In the genomic region with DNA sequence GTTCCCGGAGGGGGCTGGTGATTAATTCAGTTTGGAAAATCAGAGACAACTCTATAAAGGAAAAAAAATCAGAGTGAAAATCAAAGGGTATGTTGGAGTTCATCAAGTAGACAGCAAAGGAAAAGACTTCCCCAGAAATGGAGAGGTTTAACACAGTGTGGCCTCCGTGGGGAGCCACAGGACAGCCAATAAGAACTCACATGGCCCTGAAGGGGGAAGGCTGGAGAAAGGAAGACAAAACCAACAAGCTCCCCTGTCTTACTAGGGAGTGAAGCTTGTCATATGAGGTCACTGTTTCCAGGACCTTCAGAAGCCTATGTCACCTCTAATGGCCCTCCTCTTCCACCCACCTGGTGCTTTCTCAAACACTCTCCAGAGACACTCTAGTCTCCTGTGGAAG, we compare ENCODE assay signal across 9 mouse cellular contexts.
DNase-seq lines count a peak whose midpoint lies in the region; ATAC-seq and TF ChIP-seq lines count a peak whose summit lies in the region.
"Had no signal": no experiment of that assay in that cellular context is flagged by ENCODE, and none has a peak within 500 bp of the region (broad histone marks: within the 10 kb centered on the region; RNA-seq: fewer than 3 reads in every experiment).

No protein-coding gene starts in this region.

- H3K4me2 ChIP-seq in forebrain, embryonic 14.5 days (ENCODE audit: low read length), result no peak overlapping the region
- H3K4me2 ChIP-seq in forebrain, embryonic 13.5 days, result no peak overlapping the region
- H3K4me2 ChIP-seq in liver, embryonic 12.5 days, result no peak overlapping the region
- H3K4me2 ChIP-seq: liver, embryonic 13.5 days had no signal

- no peak overlapping the region for H3K27ac ChIP-seq in forebrain, embryonic 14.5 days (ENCODE audit: low read depth, low read length)
- H3K27ac ChIP-seq in forebrain, embryonic 13.5 days, result no peak overlapping the region
- no peak overlapping the region for H3K27ac ChIP-seq in liver, embryonic 12.5 days
- H3K27ac ChIP-seq: liver, embryonic 13.5 days had no signal

- ATAC-seq in forebrain, embryonic 14.5 days, result no peak
- ATAC-seq in forebrain, embryonic 13.5 days, result no peak
- ATAC-seq in liver, embryonic 12.5 days, result no peak

- no peak for TF ChIP-seq POLR2A in lung, adult 2 months (IDR thresholded peaks at IDR 0.05; ENCODE audit: borderline replicate concordance, extremely low read depth, low read depth, low read length)

- H3K27me3 ChIP-seq in forebrain, embryonic 14.5 days (replicated peaks; ENCODE audit: control insufficient read depth, insufficient read depth, low read length), result no peaks in the 10 kb centered on the region
- no peaks in the 10 kb centered on the region for H3K27me3 ChIP-seq in forebrain, embryonic 13.5 days
- H3K27me3 ChIP-seq in liver, embryonic 12.5 days (replicated peaks), result no peaks in the 10 kb centered on the region
- H3K27me3 ChIP-seq: liver, embryonic 13.5 days had no signal

- DNase-seq in forebrain, embryonic 14.5 days (ENCODE audit: low spot score), result peak; percentile 29
- no peak for DNase-seq in lung, adult 2 months
- no peak for DNase-seq in lung, postnatal 25 days (ENCODE audit: low spot score)
- peak; percentile 30 for DNase-seq in frontal cortex, postnatal 10 days (ENCODE audit: low spot score in 2 of 2)
- peak; percentile 45 for DNase-seq in retina, embryonic 14.5 days (ENCODE audit: low spot score)
- DNase-seq in urinary bladder, postnatal 14 days (ENCODE audit: low spot score), result no peak
- DNase-seq: liver, embryonic 13.5 days had no signal

- 78% methylated on average over 2 of the region's 2 CpGs for WGBS in forebrain, embryonic 14.5 days
- WGBS in forebrain, embryonic 13.5 days, result 76% methylated on average over 2 of the region's 2 CpGs
- WGBS in lung, adult 2 months, result 71% methylated on average over 2 of the region's 2 CpGs
- 52% methylated on average over 2 of the region's 2 CpGs for WGBS in liver, embryonic 12.5 days (ENCODE audit: insufficient replicate concordance)

- no peaks in the 10 kb centered on the region for H3K9me3 ChIP-seq in forebrain, embryonic 14.5 days (replicated peaks; ENCODE audit: control insufficient read depth, low read length)
- no peaks in the 10 kb centered on the region for H3K9me3 ChIP-seq in forebrain, embryonic 13.5 days (replicated peaks)
- no peaks in the 10 kb centered on the region for H3K9me3 ChIP-seq in liver, embryonic 12.5 days (replicated peaks)
- H3K9me3 ChIP-seq: liver, embryonic 13.5 days had no signal

- no peak overlapping the region for H3K4me3 ChIP-seq in forebrain, embryonic 14.5 days (ENCODE audit: low read depth, low read length)
- H3K4me3 ChIP-seq in forebrain, embryonic 13.5 days, result no peak overlapping the region
- no peak overlapping the region for H3K4me3 ChIP-seq in lung, adult 2 months (replicated peaks; ENCODE audit: extremely low read depth, low read depth, low read length)
- no peak overlapping the region for H3K4me3 ChIP-seq in liver, embryonic 12.5 days
- H3K4me3 ChIP-seq: liver, embryonic 13.5 days had no signal

- no peaks in the 10 kb centered on the region for H3K36me3 ChIP-seq in forebrain, embryonic 14.5 days (ENCODE audit: control insufficient read depth, insufficient read depth, low read length)
- no peaks in the 10 kb centered on the region for H3K36me3 ChIP-seq in forebrain, embryonic 13.5 days (ENCODE audit: poor library complexity, severe bottlenecking)
- no peaks in the 10 kb centered on the region for H3K36me3 ChIP-seq in liver, embryonic 12.5 days
- H3K36me3 ChIP-seq: liver, embryonic 13.5 days had no signal

- no peak overlapping the region for H3K9ac ChIP-seq in forebrain, embryonic 14.5 days (ENCODE audit: low read length)
- no peak overlapping the region for H3K9ac ChIP-seq in forebrain, embryonic 13.5 days
- H3K9ac ChIP-seq in liver, embryonic 12.5 days, result no peak overlapping the region
- H3K9ac ChIP-seq: liver, embryonic 13.5 days had no signal

- peaks cover 12% of the 10 kb centered on the region; the same call in 1 of the 2 replicates for H3K4me1 ChIP-seq in forebrain, embryonic 14.5 days (ENCODE audit: control insufficient read depth, insufficient read depth, low read length)
- peaks cover 22% of the 10 kb centered on the region for H3K4me1 ChIP-seq in forebrain, embryonic 13.5 days
- no peaks in the 10 kb centered on the region for H3K4me1 ChIP-seq in lung, adult 2 months (ENCODE audit: control insufficient read depth, insufficient read depth, low read length)
- H3K4me1 ChIP-seq in liver, embryonic 12.5 days, result no peaks in the 10 kb centered on the region
- H3K4me1 ChIP-seq: liver, embryonic 13.5 days had no signal

- TF ChIP-seq CTCF in lung, adult 2 months (IDR thresholded peaks at IDR 0.05; ENCODE audit: insufficient read depth, low read length), result peak; percentile 15; the same call in 1 of the 2 replicates

Comparison
In these comparisons a context has a peak if more than half of its experiments do, and no peak if none do; other contexts are left out.
1. DNase-seq: peak in forebrain, embryonic 14.5 days (single experiment), frontal cortex, postnatal 10 days (2 of 2) and retina, embryonic 14.5 days (single experiment); none in lung, adult 2 months (single experiment), lung, postnatal 25 days (single experiment) and urinary bladder, postnatal 14 days (single experiment).